Mouse (Mus musculus) MEL (cell line): ENCODE results near the gene Brd7. TPM values are rescaled to one million over a fixed set of nuclear protein-coding genes. Genes with fewer than 3 reads are reported as not detected.
A peak's percentile ranks its signal among the peaks of the same experiment; 100 is the strongest.

ENCODE experiments used
- DNase-seq: peaks from one replicate; pipeline ENCODE4 v3.0.0; 2011; ENCODE audit warnings: low read depth, low spot score
- H3K27ac ChIP-seq: 2 replicates; pipeline ENCODE4 v1.5.1; 2012; ENCODE audit warnings: low read depth, mild to moderate bottlenecking, control low read depth, low read length, moderate library complexity; ENCODE audit not compliant: control insufficient read depth
- H3K27me3 ChIP-seq, 2 experiments: fragments of 150-350 bp in 1 of 2; sonication (generic) in 1 of 2; 2 replicates each; pipeline ENCODE4 v1.6.1; 2012; ENCODE audit warnings: low read length in 2 of 2, mild to moderate bottlenecking in 2 of 2, improper control_type of control experiment in 1 of 2, moderate library complexity in 1 of 2; ENCODE audit not compliant: insufficient read depth in 2 of 2, control insufficient read depth in 1 of 2
- H3K36me3 ChIP-seq, 2 experiments: 2 replicates each; pipeline ENCODE4 v1.6.1; 2012 to 2014; ENCODE audit warnings: low read length in 2 of 2, improper control_type of control experiment in 1 of 2, inconsistent platforms in 1 of 2, mild to moderate bottlenecking in 1 of 2; ENCODE audit not compliant: insufficient read depth in 2 of 2, control insufficient read depth in 1 of 2
- H3K4me1 ChIP-seq, 2 experiments: fragments of 150-350 bp in 1 of 2; sonication (generic) in 1 of 2; 2 replicates each; pipeline ENCODE4 v1.6.1; 2012; ENCODE audit warnings: low read length in 2 of 2, improper control_type of control experiment in 1 of 2, mild to moderate bottlenecking in 1 of 2; ENCODE audit not compliant: insufficient read depth in 2 of 2, control insufficient read depth in 1 of 2
- H3K4me3 ChIP-seq, 2 experiments: fragments of 150-350 bp in 1 of 2; sonication (generic) in 1 of 2; 2 replicates each; pipeline ENCODE4 v1.5.1; 2012; ENCODE audit warnings: low read depth in 2 of 2, low read length in 2 of 2, mild to moderate bottlenecking in 2 of 2, moderate library complexity in 2 of 2, control low read depth in 1 of 2, improper control_type of control experiment in 1 of 2; ENCODE audit not compliant: control insufficient read depth in 1 of 2, insufficient read depth in 1 of 2
- H3K79me2 ChIP-seq: 2 replicates; pipeline ENCODE4 v1.6.1; 2012; ENCODE audit warnings: mild to moderate bottlenecking, low read length, moderate library complexity; ENCODE audit not compliant: control insufficient read depth, poor library complexity, insufficient read depth
- H3K9ac ChIP-seq: 2 replicates; pipeline ENCODE4 v1.6.1; 2012; ENCODE audit warnings: low read depth, mild to moderate bottlenecking, control low read depth, low read length, moderate library complexity; ENCODE audit not compliant: control insufficient read depth, poor library complexity, severe bottlenecking
- H3K9me3 ChIP-seq: fragments of 150-350 bp; sonication (generic); replicated peaks from 2 replicates; pipeline ENCODE4 v1.6.1; 2012; ENCODE audit warnings: mild to moderate bottlenecking, low read length, improper control_type of control experiment, moderate library complexity; ENCODE audit not compliant: insufficient read depth
- CHD1 ChIP-seq: IDR thresholded peaks from 2 replicates; pipeline ENCODE4 v1.6.1; 2012; ENCODE audit warnings: low read depth, mild to moderate bottlenecking, inconsistent platforms, low read length, improper control_type of control experiment
- CHD2 ChIP-seq: IDR thresholded peaks from 2 replicates; pipeline ENCODE4 v1.6.1; 2011; ENCODE audit warnings: low read length, improper control_type of control experiment
- CTCF ChIP-seq, 3 experiments: IDR thresholded peaks in 2 of 3; conservative IDR thresholded peaks in 1 of 3; 2 replicates each; pipeline ENCODE4 v1.5.1; 2011 to 2012; ENCODE audit warnings: low read length in 3 of 3, low read depth in 2 of 3, mild to moderate bottlenecking in 2 of 3, improper control_type of control experiment in 1 of 3, inconsistent platforms in 1 of 3, mixed read lengths in 1 of 3, moderate library complexity in 1 of 3; ENCODE audit not compliant: control insufficient read depth in 1 of 3, insufficient read depth in 1 of 3, poor library complexity in 1 of 3, severe bottlenecking in 1 of 3
- ELF1 ChIP-seq: IDR thresholded peaks from 2 replicates; pipeline ENCODE4 v1.6.1; 2014; ENCODE audit warnings: low read depth, mild to moderate bottlenecking, inconsistent platforms, low read length, improper control_type of control experiment, moderate library complexity
- EP300 ChIP-seq, 2 experiments: IDR thresholded peaks; 2 replicates each; pipeline ENCODE4 v1.6.1; 2011; ENCODE audit warnings: improper control_type of control experiment in 2 of 2, low read length in 2 of 2, low read depth in 1 of 2, mild to moderate bottlenecking in 1 of 2
- ETS1 ChIP-seq: IDR thresholded peaks from 2 replicates; pipeline ENCODE4 v1.6.1; 2012; ENCODE audit warnings: low read depth, mild to moderate bottlenecking, inconsistent platforms, low read length, improper control_type of control experiment, moderate library complexity
- GABPA ChIP-seq: IDR thresholded peaks from 2 replicates; pipeline ENCODE4 v1.6.1; 2012; ENCODE audit warnings: low read depth, mild to moderate bottlenecking, inconsistent platforms, low read length, improper control_type of control experiment, moderate library complexity
- HCFC1 ChIP-seq: IDR thresholded peaks from 2 replicates; pipeline ENCODE4 v1.6.1; 2012; ENCODE audit warnings: low read depth, mild to moderate bottlenecking, inconsistent platforms, low read length, improper control_type of control experiment, moderate library complexity
- KAT2A ChIP-seq: conservative IDR thresholded peaks from 2 replicates; pipeline ENCODE4 v1.6.1; 2012; ENCODE audit warnings: low read depth, low read length, improper control_type of control experiment, inconsistent platforms
- MAX ChIP-seq: IDR thresholded peaks from 2 replicates; pipeline ENCODE4 v1.6.1; 2011; ENCODE audit warnings: low read length, improper control_type of control experiment
- MAZ ChIP-seq: IDR thresholded peaks from 2 replicates; pipeline ENCODE4 v1.6.1; 2012; ENCODE audit warnings: low read depth, mild to moderate bottlenecking, inconsistent platforms, low read length, improper control_type of control experiment
- MXI1 ChIP-seq: IDR thresholded peaks from 2 replicates; pipeline ENCODE4 v1.6.1; 2011; ENCODE audit warnings: mild to moderate bottlenecking, low read depth, low read length, improper control_type of control experiment
- MYB ChIP-seq: IDR thresholded peaks from 2 replicates; pipeline ENCODE4 v1.6.1; 2011; ENCODE audit warnings: mild to moderate bottlenecking, low read depth, low read length, improper control_type of control experiment
- NELFE ChIP-seq: IDR thresholded peaks from 2 replicates; pipeline ENCODE4 v1.6.1; 2011; ENCODE audit warnings: low read depth, low read length, improper control_type of control experiment
- POLR2AphosphoS2 ChIP-seq: IDR thresholded peaks from 2 replicates; pipeline ENCODE4 v1.6.1; 2011; ENCODE audit warnings: low read length, improper control_type of control experiment
- RCOR1 ChIP-seq: IDR thresholded peaks from 2 replicates; pipeline ENCODE4 v1.6.1; 2012; ENCODE audit warnings: low read depth, mild to moderate bottlenecking, inconsistent platforms, low read length, improper control_type of control experiment
- TAL1 ChIP-seq: IDR thresholded peaks from 2 replicates; pipeline ENCODE4 v1.6.1; 2012; ENCODE audit warnings: mild to moderate bottlenecking, inconsistent platforms, low read length, moderate library complexity, mixed read lengths
- TCF12 ChIP-seq: IDR thresholded peaks from 2 replicates; pipeline ENCODE4 v1.6.1; 2014; ENCODE audit warnings: low read depth, mild to moderate bottlenecking, inconsistent platforms, low read length, improper control_type of control experiment, moderate library complexity
- UBTF ChIP-seq: IDR thresholded peaks from 2 replicates; pipeline ENCODE4 v1.6.1; 2012; ENCODE audit warnings: low read depth, mild to moderate bottlenecking, inconsistent platforms, low read length, improper control_type of control experiment, moderate library complexity, borderline replicate concordance; ENCODE audit not compliant: insufficient read depth
- USF2 ChIP-seq, 2 experiments: IDR thresholded peaks; 2 replicates each; pipeline ENCODE4 v1.6.1; 2011 to 2012; ENCODE audit warnings: improper control_type of control experiment in 2 of 2, low read length in 2 of 2, borderline replicate concordance in 1 of 2, inconsistent platforms in 1 of 2, low read depth in 1 of 2, mild to moderate bottlenecking in 1 of 2; ENCODE audit not compliant: insufficient read depth in 1 of 2
- ZC3H11A ChIP-seq: IDR thresholded peaks from 2 replicates; pipeline ENCODE4 v1.6.1; 2012; ENCODE audit warnings: low read depth, mild to moderate bottlenecking, inconsistent platforms, low read length, improper control_type of control experiment
- ZMIZ1 ChIP-seq: IDR thresholded peaks from 2 replicates; pipeline ENCODE4 v1.6.1; 2012; ENCODE audit warnings: low read depth, mild to moderate bottlenecking, inconsistent platforms, low read length, improper control_type of control experiment, moderate library complexity
- polyA plus RNA-seq, 2 experiments: library from polyadenylated mRNA; stranded (reverse) in 1 of 2; unstranded in 1 of 2; fragments of >175 nt in 1 of 2; fragments of >200 nt in 1 of 2; gene quantifications; 2 replicates each; pipeline versions ENCODE4 v1.2.1 to v1.2.4; 2012; ENCODE audit warnings: low replicate concordance in 2 of 2, low read depth in 1 of 2; ENCODE audit not compliant: insufficient read length in 2 of 2, insufficient read depth in 1 of 2, missing spikeins in 1 of 2
- total RNA-seq: library from RNA; depleted of rRNA; stranded (reverse); fragments of 300-350 nt; gene quantifications from 2 replicates; pipeline ENCODE4 v1.2.3, GENCODE M21; 2012

Brd7 gene
- total and polyA plus RNA-seq, 3 experiments = 40.0 to 192 (median 89.0) TPM

DNA sequence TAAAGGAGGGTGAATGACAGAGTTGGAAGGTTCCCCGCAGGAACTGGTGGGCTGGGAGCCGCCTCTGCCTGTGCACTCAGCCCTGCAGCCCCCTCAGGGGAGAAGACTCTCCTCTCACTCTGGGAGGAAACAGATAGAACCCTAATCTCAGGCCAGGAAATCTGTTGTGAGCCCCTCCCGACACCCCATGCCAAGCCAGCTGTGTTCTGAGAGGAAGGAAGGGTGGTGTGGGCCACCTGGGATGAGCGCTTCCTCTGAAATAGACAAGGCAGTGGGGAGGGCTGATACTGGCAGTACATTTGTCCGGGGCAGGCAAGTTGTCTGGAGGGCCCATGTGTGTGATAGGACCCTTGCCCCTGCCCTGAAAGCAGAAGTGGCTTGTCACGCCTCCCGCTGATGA lies 18.5 kb upstream of the Brd7 start:
- DNase-seq = peak; percentile 64
- Histone ChIP-seq H3K27ac (no peak overlapping the region), H3K27me3 (no peaks in the 10 kb centered on the region; a peak in 1 of 4 replicates), H3K79me2 (no peaks in the 10 kb centered on the region), H3K36me3 (no peaks in the 10 kb centered on the region), H3K4me3 (no peak overlapping the region), H3K9me3 (no peaks in the 10 kb centered on the region), H3K4me1 (peaks cover 0 to 11% of the 10 kb centered on the region in 2 experiments; a peak in 2 of 4 replicates), H3K9ac (no peak overlapping the region)
- peak; percentile 61; the same call in 1 of the 2 replicates for TF ChIP-seq RCOR1
- peak; percentile 23; the same call in 1 of the 2 replicates for TF ChIP-seq TAL1
- peak; percentile 79 for TF ChIP-seq TCF12
- no peak for TF ChIP-seq ZC3H11A
- TF ChIP-seq ETS1 = peak; percentile 41
- TF ChIP-seq EP300 (IDR thresholded peaks at IDR 0.05; ENCODE audit: low read depth in 1 of 2, low read length in 2 of 2) = peak; percentile 22 to 76; a peak in 2 of 4 replicates

DNA sequence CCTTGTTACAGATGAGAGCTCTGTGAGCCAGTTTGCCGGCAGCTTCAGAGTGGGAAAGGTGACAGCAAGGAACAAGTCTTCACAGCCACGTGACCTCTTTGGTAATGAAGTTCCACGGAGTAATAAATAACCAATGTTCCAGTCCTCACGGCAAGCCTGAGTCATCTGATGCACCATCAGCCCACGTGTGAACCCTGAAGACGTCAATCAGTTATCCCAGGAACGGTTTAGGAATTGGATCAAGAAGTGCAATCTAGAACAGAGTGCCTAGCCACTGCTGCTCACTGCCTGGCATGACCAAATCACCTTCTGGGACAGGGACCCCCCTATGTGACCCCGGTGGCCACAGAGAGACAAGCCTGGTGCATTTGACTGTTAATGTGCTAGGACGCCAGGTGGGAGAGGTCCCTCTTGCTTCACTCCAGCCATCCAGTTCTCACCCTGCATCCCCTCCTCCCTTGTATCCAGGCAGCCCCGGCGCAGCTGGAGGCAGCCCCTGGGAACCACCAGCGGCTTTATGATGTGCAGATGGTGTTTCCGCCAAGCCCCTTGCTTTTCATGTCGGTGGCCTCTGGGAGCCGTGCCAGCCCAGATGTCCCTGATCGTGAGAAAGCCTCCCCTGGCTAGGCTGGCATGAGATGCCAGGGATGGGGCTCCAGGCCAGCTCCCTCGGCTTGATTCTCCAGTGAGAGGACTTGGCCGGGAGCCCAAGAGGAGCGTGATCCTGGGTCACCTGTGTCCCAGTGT lies 15.0 kb upstream of the Brd7 start:
- Histone ChIP-seq H3K27me3 (peaks cover 0 to 3% of the 10 kb centered on the region in 2 experiments; a peak in 3 of 4 replicates), H3K4me1 (peaks cover 0 to 11% of the 10 kb centered on the region in 2 experiments; a peak in 2 of 4 replicates), H3K27ac (no peak overlapping the region), H3K9me3 (no peaks in the 10 kb centered on the region), H3K79me2 (no peaks in the 10 kb centered on the region), H3K36me3 (no peaks in the 10 kb centered on the region), H3K4me3 (no peak overlapping the region), H3K9ac (no peak overlapping the region)
- TF ChIP-seq USF2 (IDR thresholded peaks at IDR 0.05; ENCODE audit: borderline replicate concordance in 1 of 2, insufficient read depth in 1 of 2, low read depth in 1 of 2, low read length in 2 of 2) = no peak
- TF ChIP-seq GABPA = no peak
- no peak for TF ChIP-seq ZMIZ1
- no peak for TF ChIP-seq CHD1
- TF ChIP-seq MAZ = no peak
- TF ChIP-seq HCFC1 = no peak
- TF ChIP-seq MXI1 = no peak
- TF ChIP-seq NELFE = no peak
- TF ChIP-seq ETS1 = no peak
- TF ChIP-seq CHD2 = no peak
- no peak for TF ChIP-seq MYB
- TF ChIP-seq KAT2A = no peak
- no peak for TF ChIP-seq POLR2AphosphoS2
- TF ChIP-seq UBTF = no peak
- TF ChIP-seq ELF1 = no peak
- TF ChIP-seq RCOR1 = no peak
- no peak for TF ChIP-seq MAX
- no peak for TF ChIP-seq CTCF (IDR thresholded peaks at IDR 0.05 in 2 of 3, conservative IDR thresholded peaks at IDR 0.05 in 1 of 3; ENCODE audit: control insufficient read depth in 1 of 3, insufficient read depth in 1 of 3, low read depth in 2 of 3, low read length in 3 of 3, poor library complexity in 1 of 3, severe bottlenecking in 1 of 3)
- DNase-seq = no peak
